Mouse (Mus musculus): ENCODE data around the gene Slc9a2.

- TF ChIP-seq POLR2A (IDR thresholded peaks at IDR 0.05; ENCODE audit: borderline replicate concordance, extremely low read depth, low read depth, low read length), result no peak
- TF ChIP-seq CTCF (IDR thresholded peaks at IDR 0.05; ENCODE audit: insufficient read depth, low read length), result no peak
Measured at GRCm38 (mm10) chr1:40746089-40746488, 65.7 kb downstream of the Slc9a2 start.

All from lung, adult 2 months (tissue).